Mouse (Mus musculus) kidney, embryonic 16.5 days (tissue): Measurements from ENCODE around the gene Rtn4ip1. TPM values are rescaled to one million over a fixed set of nuclear protein-coding genes. Genes with fewer than 3 reads are reported as not detected.

Experiments
- ATAC-seq: fragments of 200-750 bp; cut with Nextera tagmentation; 2 replicates; pipeline ENCODE4 v1.8.0; 2017; ENCODE audit warnings: moderate TSS enrichment; ENCODE audit not compliant: low FRiP score, low TSS enrichment
- H3K27ac ChIP-seq: fragments of 300-500 bp; sonication (generic); 2 replicates; pipeline ENCODE4 v1.5.1; 2014; ENCODE audit warnings: low read length
- H3K27me3 ChIP-seq: fragments of 300-500 bp; sonication (generic); 2 replicates; pipeline ENCODE4 v1.6.1; 2014; ENCODE audit warnings: low read length, control low read depth, mixed read lengths; ENCODE audit not compliant: insufficient read depth
- H3K36me3 ChIP-seq: fragments of 300-500 bp; sonication (generic); 2 replicates; pipeline ENCODE4 v1.6.1; 2014; ENCODE audit warnings: low read length, control low read depth, mixed read lengths; ENCODE audit not compliant: insufficient read depth
- H3K4me1 ChIP-seq: fragments of 300-500 bp; sonication (generic); 2 replicates; pipeline ENCODE4 v1.6.1; 2014; ENCODE audit warnings: low read length, control low read depth, mixed read lengths; ENCODE audit not compliant: insufficient read depth
- H3K4me2 ChIP-seq: fragments of 300-500 bp; sonication (generic); replicated peaks from 2 replicates; pipeline ENCODE4 v1.6.1; 2014; ENCODE audit warnings: low read depth, low read length
- H3K4me3 ChIP-seq: fragments of 300-500 bp; sonication (generic); 2 replicates; pipeline ENCODE4 v1.5.1; 2014; ENCODE audit warnings: mild to moderate bottlenecking, low read length
- H3K9ac ChIP-seq: fragments of 300-500 bp; sonication (generic); replicated peaks from 2 replicates; pipeline ENCODE4 v1.6.1; 2014; ENCODE audit warnings: low read length
- H3K9me3 ChIP-seq: fragments of 300-500 bp; sonication (generic); 2 replicates; pipeline ENCODE4 v1.6.1; 2016; ENCODE audit warnings: low read length, control low read depth
- WGBS: fragments of 180-500 bp; shearing (Covaris S2); extraction: QIAGEN DNeasy Blood & Tissue Kit; methylation state at CpG from one replicate; pipeline ENCODE4 v1.1.7; 2014; 5-methylcytosine and 5-hydroxymethylcytosine counted together
- polyA plus RNA-seq: library from polyadenylated mRNA; unstranded; fragments of >200 nt; fragmentation: Nextera tagmentation; extraction: Ambion mirVana; gene quantifications from 2 replicates; pipeline ENCODE4 v1.2.1, GENCODE M21; 2015

The Rtn4ip1 gene
- 18.7 and 19.2 TPM in 2 replicates for polyA plus RNA-seq

DNA sequence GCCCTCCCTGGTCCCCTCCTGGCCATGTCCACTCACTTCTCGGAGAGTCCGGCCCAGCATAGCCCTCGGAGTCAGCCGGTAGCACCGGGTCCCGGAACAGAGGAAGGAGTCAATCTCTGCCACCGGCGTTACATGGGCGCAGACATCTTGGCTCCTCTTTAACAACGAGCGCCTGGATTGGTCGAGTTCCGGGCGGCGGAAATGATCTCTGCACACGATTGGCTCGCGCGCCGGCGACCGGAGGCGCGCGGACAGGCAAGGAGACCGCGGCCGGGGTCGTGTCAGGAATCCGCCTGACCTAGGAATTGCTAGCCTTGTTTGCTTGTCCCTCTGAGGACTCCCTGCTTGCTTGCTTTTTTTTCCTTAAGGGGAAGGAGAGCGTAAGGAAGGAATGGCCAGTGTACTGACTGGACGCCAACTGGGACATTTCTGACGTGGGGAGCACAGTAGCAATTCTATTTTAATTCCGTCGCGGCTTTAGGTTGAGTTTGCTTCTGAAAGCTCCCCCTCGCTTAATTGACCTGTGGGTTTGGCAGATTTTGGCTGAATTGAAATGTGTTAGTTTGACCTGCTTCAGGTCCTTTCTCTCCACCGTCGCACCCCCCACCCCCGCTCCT is at the start of gene Rtn4ip1, which contains the start of gene Qrsl1:
Rtn4ip1 (plus strand) TSS at position 230 of the 617 bp plus-strand sequence.
Qrsl1 (minus strand) TSS at position 168 of the 617 bp plus-strand sequence.
- Histone ChIP-seq H3K4me3 (peak within 1 kb of the TSS; percentile 84), H3K4me1 (peaks cover 15% of the 10 kb centered on the region), H3K9me3 (no peaks in the 10 kb centered on the region), H3K36me3 (no peaks in the 10 kb centered on the region), H3K27me3 (no peaks in the 10 kb centered on the region), H3K27ac (peak within 1 kb of the TSS; percentile 83), H3K9ac (peak within 1 kb of the TSS; percentile 78), H3K4me2 (peak within 1 kb of the TSS; percentile 68)
- ATAC-seq: peak; percentile 99
- under 1% methylated on average over 40 of the region's 40 CpGs for WGBS

DNA sequence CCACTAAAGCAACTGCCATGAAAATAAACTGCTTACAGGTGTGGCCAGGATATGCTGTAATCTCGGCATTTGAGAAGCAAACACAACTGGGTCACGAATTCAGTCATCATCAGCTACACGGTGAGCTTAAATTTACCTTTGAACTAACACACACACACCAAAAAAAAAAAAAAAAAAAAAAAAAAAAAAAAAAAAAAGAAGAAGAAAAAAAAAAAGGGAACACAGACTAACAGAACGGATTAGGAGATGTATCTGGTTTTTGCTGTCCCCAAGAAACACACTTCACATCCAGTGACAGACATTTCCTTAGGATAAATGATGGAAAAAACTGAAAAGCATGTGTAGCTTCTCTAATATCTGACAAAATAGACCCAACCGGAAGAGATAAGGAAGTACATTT is 49.7 kb upstream of the Rtn4ip1 start:
- H3K9me3 ChIP-seq: peaks cover 4% of the 10 kb centered on the region; the same call in 1 of the 2 replicates
- H3K4me3 ChIP-seq: no peak overlapping the region
- 79% methylated on average over 5 of the region's 5 CpGs for WGBS
- no peak overlapping the region for H3K9ac ChIP-seq
- no peak overlapping the region for H3K27ac ChIP-seq
- H3K4me2 ChIP-seq: no peak overlapping the region
- ATAC-seq: no peak
- H3K4me1 ChIP-seq: no peaks in the 10 kb centered on the region
- no peaks in the 10 kb centered on the region for H3K36me3 ChIP-seq
- H3K27me3 ChIP-seq: no peaks in the 10 kb centered on the region

- ATAC-seq: no peak
- Histone ChIP-seq H3K36me3 (no peaks in the 10 kb centered on the region), H3K27ac (no peak overlapping the region), H3K4me1 (no peaks in the 10 kb centered on the region), H3K9ac (no peak overlapping the region), H3K4me2 (no peak overlapping the region), H3K27me3 (no peaks in the 10 kb centered on the region), H3K4me3 (no peak overlapping the region), H3K9me3 (peaks cover 4% of the 10 kb centered on the region; the same call in 1 of the 2 replicates)
- 92% methylated on average over 9 of the region's 9 CpGs for WGBS
Measured at GRCm38 (mm10) chr10:43855916-43856315, 45.7 kb upstream of the Rtn4ip1 start.

- Histone ChIP-seq H3K9ac (no peak overlapping the region), H3K36me3 (no peaks in the 10 kb centered on the region), H3K27ac (no peak overlapping the region), H3K4me2 (no peak overlapping the region), H3K9me3 (peaks cover 4% of the 10 kb centered on the region; the same call in 1 of the 2 replicates), H3K27me3 (no peaks in the 10 kb centered on the region), H3K4me3 (no peak overlapping the region), H3K4me1 (no peaks in the 10 kb centered on the region)
- 79% methylated on average over 3 of the region's 3 CpGs for WGBS
- ATAC-seq: no peak
Measured at GRCm38 (mm10) chr10:43856351-43856750, 45.3 kb upstream of the Rtn4ip1 start.

GRCm38 (mm10) chr10:43870752-43871151 is 30.9 kb upstream of the Rtn4ip1 start:
- Histone ChIP-seq H3K4me1 (no peaks in the 10 kb centered on the region), H3K9ac (no peak overlapping the region), H3K36me3 (no peaks in the 10 kb centered on the region), H3K4me2 (no peak overlapping the region), H3K27ac (no peak overlapping the region), H3K9me3 (no peaks in the 10 kb centered on the region), H3K27me3 (no peaks in the 10 kb centered on the region), H3K4me3 (no peak overlapping the region)
- no peak for ATAC-seq
- WGBS: 77% methylated on average over 10 of the region's 10 CpGs

GRCm38 (mm10) chr10:43871458-43871857 is 30.1 kb upstream of the Rtn4ip1 start:
- Histone ChIP-seq H3K9me3 (no peaks in the 10 kb centered on the region), H3K9ac (no peak overlapping the region), H3K27ac (no peak overlapping the region), H3K4me1 (no peaks in the 10 kb centered on the region), H3K27me3 (no peaks in the 10 kb centered on the region), H3K36me3 (0 out of 2 replicates have a peak, but pooled peaks cover 3% of the 10 kb centered on the region), H3K4me2 (no peak overlapping the region), H3K4me3 (no peak overlapping the region)
- no peak for ATAC-seq
- 81% methylated on average over 1 of the region's 1 CpGs for WGBS

- WGBS: 92% methylated on average over 9 of the region's 9 CpGs
- Histone ChIP-seq H3K9ac (no peak overlapping the region), H3K36me3 (peaks cover 30% of the 10 kb centered on the region), H3K9me3 (no peaks in the 10 kb centered on the region), H3K27ac (no peak overlapping the region), H3K27me3 (no peaks in the 10 kb centered on the region), H3K4me3 (no peak overlapping the region), H3K4me1 (no peaks in the 10 kb centered on the region), H3K4me2 (no peak overlapping the region)
- no peak for ATAC-seq
Measured at GRCm38 (mm10) chr10:43887676-43888075, 13.9 kb upstream of the Rtn4ip1 start.

GRCm38 (mm10) chr10:43888976-43889375 is 12.6 kb upstream of the Rtn4ip1 start:
- Histone ChIP-seq H3K27me3 (no peaks in the 10 kb centered on the region), H3K4me3 (no peak overlapping the region), H3K36me3 (peaks cover 37% of the 10 kb centered on the region), H3K4me1 (no peaks in the 10 kb centered on the region), H3K9ac (no peak overlapping the region), H3K4me2 (no peak overlapping the region), H3K9me3 (no peaks in the 10 kb centered on the region), H3K27ac (no peak overlapping the region)
- WGBS: 93% methylated on average over 16 of the region's 16 CpGs
- no peak for ATAC-seq

DNA sequence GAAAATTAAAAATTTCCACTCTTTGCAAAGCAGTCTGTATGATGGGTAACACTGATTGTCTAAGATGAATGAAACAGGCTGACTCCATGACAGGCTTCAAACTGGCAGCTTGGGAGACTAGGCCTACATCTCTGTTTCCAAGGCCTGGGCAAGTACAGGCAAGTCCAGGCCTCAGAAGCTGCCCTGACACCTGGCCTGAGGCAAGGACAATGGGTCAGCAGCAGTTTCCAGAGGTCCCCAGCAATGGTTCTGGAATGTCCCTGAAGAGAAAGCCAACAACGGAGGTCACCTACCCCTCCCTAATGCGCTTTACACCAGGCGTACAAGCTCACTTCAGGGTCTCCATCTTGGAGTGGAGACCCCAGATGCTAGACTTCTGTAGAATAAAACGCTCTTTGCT is 8.6 kb upstream of the Rtn4ip1 start:
- Histone ChIP-seq H3K27me3 (no peaks in the 10 kb centered on the region), H3K4me2 (no peak overlapping the region), H3K4me3 (no peak overlapping the region), H3K9ac (no peak overlapping the region), H3K27ac (no peak overlapping the region), H3K36me3 (peaks cover 38% of the 10 kb centered on the region), H3K9me3 (no peaks in the 10 kb centered on the region), H3K4me1 (no peaks in the 10 kb centered on the region)
- ATAC-seq: no peak
- 97% methylated on average over 4 of the region's 4 CpGs for WGBS

- Histone ChIP-seq H3K9ac (no peak overlapping the region), H3K36me3 (peaks cover 28% of the 10 kb centered on the region), H3K4me2 (no peak overlapping the region), H3K4me3 (no peak overlapping the region), H3K9me3 (no peaks in the 10 kb centered on the region), H3K27ac (no peak overlapping the region), H3K27me3 (no peaks in the 10 kb centered on the region), H3K4me1 (0 out of 2 replicates have a peak, but pooled peaks cover 4% of the 10 kb centered on the region)
- peak; percentile 49; the same call in 1 of the 2 replicates for ATAC-seq
- WGBS: 90% methylated on average over 8 of the region's 8 CpGs
Measured at GRCm38 (mm10) chr10:43896065-43896464, 5.5 kb upstream of the Rtn4ip1 start.
